Mouse (Mus musculus) intestine, embryonic 14.5 days (tissue): ENCODE measurements around the gene R3hdm2. TPM values are rescaled to one million over a fixed set of nuclear protein-coding genes. Genes with fewer than 3 reads are reported as not detected.

Experiments used
- ATAC-seq: fragments of 200-750 bp; cut with Nextera tagmentation; replicated peaks from 2 replicates; pipeline ENCODE4 v1.8.0; 2017; ENCODE audit warnings: low read depth, moderate number of reproducible peaks, moderate TSS enrichment, moderate library complexity; ENCODE audit not compliant: low FRiP score, low TSS enrichment
- DNase-seq: peaks from one replicate; pipeline ENCODE4 v3.0.0-alpha.2; 2018; ENCODE audit warnings: low spot score
- H3K27ac ChIP-seq: fragments of 300-500 bp; sonication (generic); 2 replicates; pipeline ENCODE4 v1.5.1; 2014; ENCODE audit warnings: low read depth, mild to moderate bottlenecking, control low read depth
- H3K27me3 ChIP-seq: fragments of 300-500 bp; sonication (generic); replicated peaks from 2 replicates; pipeline ENCODE4 v1.6.1; 2014; ENCODE audit warnings: low read length, control low read depth; ENCODE audit not compliant: control insufficient read depth, insufficient read depth
- H3K36me3 ChIP-seq: fragments of 300-500 bp; sonication (generic); 2 replicates; pipeline ENCODE4 v1.6.1; 2014; ENCODE audit warnings: low read length, control low read depth; ENCODE audit not compliant: control insufficient read depth, insufficient read depth
- H3K4me1 ChIP-seq: fragments of 300-500 bp; sonication (generic); replicated peaks from 2 replicates; pipeline ENCODE4 v1.6.1; 2014; ENCODE audit warnings: low read length, control low read depth, mixed read lengths; ENCODE audit not compliant: control insufficient read depth, insufficient read depth
- H3K4me2 ChIP-seq: fragments of 300-500 bp; sonication (generic); 2 replicates; pipeline ENCODE4 v1.6.1; 2014; ENCODE audit warnings: low read length
- H3K4me3 ChIP-seq: fragments of 300-500 bp; sonication (generic); 2 replicates; pipeline ENCODE4 v1.5.1; 2014; ENCODE audit warnings: low read depth, low read length, control low read depth, mixed read lengths
- H3K9ac ChIP-seq: fragments of 300-500 bp; sonication (generic); 2 replicates; pipeline ENCODE4 v1.6.1; 2014; ENCODE audit warnings: mild to moderate bottlenecking, low read length
- H3K9me3 ChIP-seq: fragments of 300-500 bp; sonication (generic); 2 replicates; pipeline ENCODE4 v1.6.1; 2016; ENCODE audit warnings: low read length, control low read depth; ENCODE audit not compliant: control insufficient read depth
- WGBS: fragments of 180-500 bp; shearing (Covaris S2); extraction: QIAGEN DNeasy Blood & Tissue Kit; methylation state at CpG from one replicate; pipeline ENCODE4 v1.1.7; 2014; 5-methylcytosine and 5-hydroxymethylcytosine counted together
- polyA plus RNA-seq: library from polyadenylated mRNA; unstranded; fragments of >200 nt; fragmentation: Nextera tagmentation; extraction: Ambion mirVana; gene quantifications from 2 replicates; pipeline ENCODE4 v1.2.1, GENCODE M21; 2014

R3hdm2 gene
- polyA plus RNA-seq, 1 experiment from 2014 or later: 31.5 TPM

DNA sequence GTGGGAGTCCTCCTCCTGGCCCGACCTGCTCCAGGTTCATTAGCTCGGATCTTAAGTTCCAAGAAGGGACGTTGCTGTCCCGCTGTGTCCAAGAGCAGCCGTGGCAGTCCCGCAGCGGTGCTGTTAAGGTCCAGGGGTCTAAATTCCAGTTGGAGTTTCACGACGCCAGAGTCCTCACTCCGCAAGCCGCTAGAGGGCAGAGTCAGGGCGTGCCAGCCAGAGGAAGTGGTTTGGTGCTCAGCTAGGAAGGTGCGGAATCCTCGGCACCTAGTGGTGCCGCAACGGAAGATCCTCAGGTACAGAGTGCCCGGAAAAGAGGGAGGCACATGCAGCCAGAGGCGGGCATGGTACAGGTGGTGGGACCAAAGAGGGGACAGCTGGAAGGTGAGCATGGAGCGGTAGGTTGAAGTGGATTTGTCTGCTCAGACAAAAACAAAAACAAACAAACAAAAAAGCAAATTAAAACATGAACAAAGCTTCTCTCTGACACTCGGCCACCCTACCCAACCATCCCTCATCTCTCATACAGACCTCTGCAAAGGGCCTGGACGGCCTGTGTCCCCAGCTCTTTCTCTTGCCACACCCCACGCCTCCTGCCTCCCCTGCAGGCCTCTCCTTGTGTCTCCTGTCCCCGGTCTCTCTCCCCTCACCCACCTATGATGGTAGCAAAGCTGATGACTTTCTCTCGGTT lies 29.4 kb upstream of the R3hdm2 start:
- no peaks in the 10 kb centered on the region for H3K9me3 ChIP-seq
- 0 out of 2 replicates have a peak overlapping the region, but pooled peaks have one; percentile 4 for H3K9ac ChIP-seq
- no peaks in the 10 kb centered on the region for H3K36me3 ChIP-seq
- H3K4me2 ChIP-seq: peak overlapping the region; percentile 39
- 13% methylated on average over 24 of the region's 24 CpGs for WGBS
- no peak overlapping the region for H3K27ac ChIP-seq
- H3K4me3 ChIP-seq: 0 out of 2 replicates have a peak overlapping the region, but pooled peaks have one; percentile 7
- DNase-seq (peak; percentile 84), ATAC-seq (peak; percentile 68)
- H3K4me1 ChIP-seq: no peaks in the 10 kb centered on the region
- 0 out of 2 replicates have a peak, but pooled peaks cover 3% of the 10 kb centered on the region for H3K27me3 ChIP-seq

DNA sequence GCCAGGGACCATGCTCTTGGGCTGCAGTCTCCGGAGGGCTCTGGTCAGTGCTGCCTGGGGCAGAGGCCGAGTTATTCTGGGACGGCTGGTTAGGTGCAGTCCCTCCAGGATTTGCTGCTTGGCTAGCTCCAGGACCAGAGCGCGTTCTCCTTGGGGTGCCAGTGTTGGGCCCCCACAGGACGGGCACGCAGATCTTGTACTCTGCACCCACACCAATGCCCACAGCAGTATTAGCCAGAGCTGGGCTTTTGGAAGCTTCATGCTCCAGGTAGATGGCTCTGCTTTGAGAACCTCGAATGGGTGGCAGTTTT lies 28.9 kb upstream of the R3hdm2 start:
- Histone ChIP-seq H3K27me3 (0 out of 2 replicates have a peak, but pooled peaks cover 3% of the 10 kb centered on the region), H3K9me3 (no peaks in the 10 kb centered on the region), H3K4me1 (no peaks in the 10 kb centered on the region), H3K36me3 (no peaks in the 10 kb centered on the region), H3K4me2 (0 out of 2 replicates have a peak overlapping the region, but pooled peaks have one; percentile 39), H3K4me3 (no peak overlapping the region), H3K27ac (no peak overlapping the region), H3K9ac (no peak overlapping the region)
- ATAC-seq (no peak), DNase-seq (no peak)
- WGBS: 82% methylated on average over 8 of the region's 8 CpGs

DNA sequence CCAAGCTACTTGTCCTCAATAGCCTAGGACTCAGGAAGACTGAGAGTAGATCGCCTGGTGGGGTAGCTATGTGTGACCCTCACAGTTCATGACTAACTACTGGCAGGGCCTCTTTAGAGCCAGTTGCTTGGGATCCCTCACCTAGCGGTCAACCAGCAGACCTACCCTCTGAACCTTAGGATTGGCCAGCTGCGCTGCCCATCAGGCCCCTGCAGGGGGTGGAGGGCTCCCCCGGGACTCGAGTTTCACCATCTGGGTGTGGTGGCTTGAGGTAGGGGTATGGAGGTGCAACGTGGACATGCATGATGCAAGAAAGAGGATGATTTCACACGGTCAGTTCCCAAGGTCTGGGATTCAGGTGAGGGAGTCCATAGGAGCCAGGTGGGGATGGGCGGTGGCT lies 28.4 kb upstream of the R3hdm2 start:
- Histone ChIP-seq H3K4me1 (no peaks in the 10 kb centered on the region), H3K4me3 (no peak overlapping the region), H3K9me3 (no peaks in the 10 kb centered on the region), H3K27me3 (0 out of 2 replicates have a peak, but pooled peaks cover 3% of the 10 kb centered on the region), H3K9ac (no peak overlapping the region), H3K36me3 (no peaks in the 10 kb centered on the region), H3K4me2 (no peak overlapping the region), H3K27ac (no peak overlapping the region)
- ATAC-seq (no peak), DNase-seq (no peak)
- WGBS: 62% methylated on average over 8 of the region's 8 CpGs

DNA sequence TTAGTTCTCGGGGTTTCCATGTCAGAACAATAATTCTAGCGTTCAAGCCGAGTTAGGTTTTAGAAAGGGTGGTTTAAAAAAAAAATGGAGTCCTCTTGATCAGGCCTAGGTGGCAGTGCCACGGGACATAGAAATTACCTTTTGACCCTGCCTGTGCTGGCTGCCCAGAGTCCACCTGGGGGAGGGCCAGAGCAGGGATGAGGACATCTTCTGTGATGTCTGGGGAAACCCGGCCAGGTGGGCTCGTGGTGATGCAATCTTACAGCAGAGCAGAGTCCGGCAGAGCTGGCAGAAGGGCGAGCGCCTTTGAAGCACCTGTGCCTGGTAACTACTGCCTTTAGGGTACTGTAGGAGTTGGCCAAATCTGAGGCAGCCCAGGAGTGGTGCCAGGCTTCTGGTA lies 27.9 kb upstream of the R3hdm2 start:
- 83% methylated on average over 9 of the region's 9 CpGs for WGBS
- no peaks in the 10 kb centered on the region for H3K4me1 ChIP-seq
- no peak overlapping the region for H3K9ac ChIP-seq
- H3K36me3 ChIP-seq: no peaks in the 10 kb centered on the region
- no peak overlapping the region for H3K4me2 ChIP-seq
- no peak overlapping the region for H3K4me3 ChIP-seq
- ATAC-seq: no peak
- 0 out of 2 replicates have a peak, but pooled peaks cover 3% of the 10 kb centered on the region for H3K27me3 ChIP-seq
- no peak overlapping the region for H3K27ac ChIP-seq
- H3K9me3 ChIP-seq: no peaks in the 10 kb centered on the region
- no peak for DNase-seq

DNA sequence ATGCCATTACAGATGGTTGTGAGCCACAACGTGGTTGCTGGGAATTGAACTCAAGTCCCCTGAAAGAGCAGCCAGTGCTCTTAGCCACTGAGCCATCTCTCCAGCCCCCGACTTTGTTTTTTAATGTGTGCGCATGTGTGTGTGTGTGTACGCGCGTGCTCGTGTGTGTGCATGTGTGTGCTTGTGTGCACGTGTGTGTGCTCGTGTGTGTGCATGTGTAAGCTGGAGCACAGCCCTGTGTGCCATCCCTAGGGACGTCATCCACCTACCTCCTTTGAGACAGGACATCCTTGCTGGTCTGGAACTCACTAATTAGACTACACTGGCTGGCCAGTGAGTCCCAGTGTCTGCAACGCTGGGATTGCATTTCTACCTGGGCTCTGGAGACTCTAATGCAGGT lies 27.4 kb upstream of the R3hdm2 start:
- no peak for DNase-seq
- H3K9ac ChIP-seq: no peak overlapping the region
- H3K4me3 ChIP-seq: no peak overlapping the region
- 0 out of 2 replicates have a peak, but pooled peaks cover 3% of the 10 kb centered on the region for H3K27me3 ChIP-seq
- H3K9me3 ChIP-seq: no peaks in the 10 kb centered on the region
- no peaks in the 10 kb centered on the region for H3K36me3 ChIP-seq
- WGBS: 91% methylated on average over 11 of the region's 11 CpGs
- H3K27ac ChIP-seq: no peak overlapping the region
- no peaks in the 10 kb centered on the region for H3K4me1 ChIP-seq
- H3K4me2 ChIP-seq: no peak overlapping the region
- no peak for ATAC-seq

DNA sequence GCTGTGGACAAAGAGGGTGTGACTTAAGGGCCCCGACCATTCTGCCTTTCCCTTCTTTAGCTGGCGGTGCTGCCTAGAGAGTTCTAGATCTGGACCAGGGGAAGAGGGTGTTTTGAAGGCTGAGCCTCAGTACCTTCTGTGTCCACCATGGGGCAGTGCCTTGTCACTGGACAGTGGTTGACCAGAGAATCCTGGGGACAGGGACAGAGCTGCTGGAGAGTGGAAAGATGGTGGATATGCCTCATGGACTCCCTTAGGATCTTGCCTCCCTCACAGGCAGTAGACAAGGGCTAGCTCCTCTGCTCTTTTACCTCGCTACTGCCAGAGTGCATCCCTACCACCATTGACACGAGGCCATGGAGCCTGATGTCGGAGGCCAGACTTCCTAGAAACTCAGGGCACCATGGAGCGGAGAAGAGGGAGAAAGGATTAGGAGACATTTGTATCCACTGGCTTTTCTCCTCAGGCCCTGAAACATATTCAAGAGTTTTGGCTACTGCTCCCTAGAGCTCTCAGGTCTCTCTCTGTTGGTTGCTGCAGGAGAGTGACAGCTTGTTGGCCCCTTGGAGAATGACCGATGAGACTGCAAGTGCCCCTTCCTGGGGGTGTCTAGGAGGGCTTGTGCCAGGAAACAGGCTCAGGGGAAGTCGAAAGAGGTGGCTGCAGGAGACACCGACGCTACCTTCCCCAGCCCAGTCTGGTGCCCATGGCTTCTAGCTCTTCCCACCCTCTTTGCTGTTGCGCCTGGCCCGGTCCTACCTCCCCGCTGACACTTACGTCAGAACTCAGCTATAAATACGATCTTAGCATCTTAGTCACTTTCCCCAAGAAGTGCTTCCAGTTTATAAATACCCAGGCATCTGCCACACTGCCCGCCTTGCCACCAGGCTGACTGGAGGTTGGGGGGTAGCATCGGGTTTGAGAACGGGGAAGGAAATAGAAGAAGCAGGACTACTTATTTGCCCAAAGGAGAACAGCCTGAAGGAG lies 25.9 kb upstream of the R3hdm2 start, which contains the start of gene Inhbe:
Gene Inhbe, minus strand, starts transcription at position 503 of the 987 bp plus-strand sequence.
- H3K4me1 ChIP-seq: no peaks in the 10 kb centered on the region
- H3K36me3 ChIP-seq: no peaks in the 10 kb centered on the region
- no peak within 1 kb of the TSS for H3K9ac ChIP-seq
- no peak within 1 kb of the TSS for H3K4me3 ChIP-seq
- H3K27me3 ChIP-seq: 0 out of 2 replicates have a peak, but pooled peaks cover 3% of the 10 kb centered on the region
- WGBS: 85% methylated on average over 18 of the region's 18 CpGs
- no peak for ATAC-seq
- H3K27ac ChIP-seq: no peak within 1 kb of the TSS
- H3K9me3 ChIP-seq: no peaks in the 10 kb centered on the region
- DNase-seq: no peak
- H3K4me2 ChIP-seq: no peak within 1 kb of the TSS

DNA sequence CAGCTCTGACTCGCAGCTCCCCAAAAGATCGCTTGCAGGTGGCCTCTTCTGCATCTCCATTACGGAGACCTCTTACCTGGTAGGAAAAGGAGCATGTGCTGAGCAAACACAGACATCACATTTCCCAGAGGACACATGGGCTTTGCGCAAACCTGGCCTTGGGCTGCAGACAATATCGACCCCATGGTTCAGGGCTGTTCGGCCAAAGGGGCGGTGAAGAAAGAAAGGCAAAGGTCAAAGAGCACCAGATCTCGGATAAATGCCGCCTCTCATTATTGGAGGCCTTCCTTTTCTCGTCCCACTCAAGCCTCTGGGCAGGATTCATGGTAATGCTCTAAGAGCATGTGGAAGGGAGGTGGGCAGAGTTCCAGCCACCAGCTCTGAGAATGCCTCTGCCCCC lies 24.8 kb upstream of the R3hdm2 start:
- H3K27me3 ChIP-seq: 0 out of 2 replicates have a peak, but pooled peaks cover 3% of the 10 kb centered on the region
- no peaks in the 10 kb centered on the region for H3K9me3 ChIP-seq
- H3K4me1 ChIP-seq: no peaks in the 10 kb centered on the region
- WGBS: 67% methylated on average over 10 of the region's 10 CpGs
- ATAC-seq (no peak), DNase-seq (no peak)
- H3K36me3 ChIP-seq: no peaks in the 10 kb centered on the region
- no peak overlapping the region for H3K27ac ChIP-seq
- H3K4me3 ChIP-seq: no peak overlapping the region
- no peak overlapping the region for H3K9ac ChIP-seq
- H3K4me2 ChIP-seq: no peak overlapping the region

DNA sequence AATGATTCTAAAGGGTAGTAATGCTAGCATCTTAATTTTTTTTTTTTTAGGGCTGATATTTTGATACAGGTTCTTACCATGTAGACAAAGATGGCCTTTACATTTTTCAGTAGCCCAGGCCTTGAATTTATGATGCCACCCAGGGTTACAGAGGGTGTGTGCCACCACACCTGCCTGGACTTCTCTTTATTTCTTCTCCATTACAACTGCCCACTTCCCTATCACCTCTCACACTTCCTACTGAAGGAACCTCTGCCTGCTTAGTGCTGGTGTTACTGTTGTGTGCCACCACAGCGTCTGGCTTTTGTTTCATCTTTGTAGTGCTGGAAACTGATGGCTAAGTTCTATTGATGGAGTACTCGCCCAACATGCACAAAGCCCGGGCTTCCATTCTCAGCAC lies 19.4 kb upstream of the R3hdm2 start:
- H3K4me2 ChIP-seq: no peak overlapping the region
- H3K9ac ChIP-seq: no peak overlapping the region
- no peaks in the 10 kb centered on the region for H3K27me3 ChIP-seq
- no peaks in the 10 kb centered on the region for H3K36me3 ChIP-seq
- H3K4me3 ChIP-seq: no peak overlapping the region
- no peak overlapping the region for H3K27ac ChIP-seq
- DNase-seq: no peak
- WGBS: 81% methylated on average over 3 of the region's 3 CpGs
- H3K4me1 ChIP-seq: no peaks in the 10 kb centered on the region
- no peak for ATAC-seq
- H3K9me3 ChIP-seq: no peaks in the 10 kb centered on the region
